Mouse (Mus musculus): Measurements from ENCODE around the gene 4932438A13Rik. TPM values are rescaled to one million over a fixed set of nuclear protein-coding genes. Genes with fewer than 3 reads are reported as not detected.

The 4932438A13Rik gene
- polyA plus RNA-seq, 2 experiments = 28.3 to 68.4 TPM

- H3K4me3 ChIP-seq (replicated peaks; ENCODE audit: low read length) = no peak overlapping the region
- H3K4me2 ChIP-seq (replicated peaks; ENCODE audit: low read depth, low read length, severe bottlenecking) = no peak overlapping the region
- no peaks in the 10 kb centered on the region for H3K9me3 ChIP-seq (ENCODE audit: control insufficient read depth, low read length)
- H3K4me1 ChIP-seq (ENCODE audit: control insufficient read depth, insufficient read depth, low read length) = no peaks in the 10 kb centered on the region
- TF ChIP-seq POLR2A (IDR thresholded peaks at IDR 0.05; ENCODE audit: borderline replicate concordance, extremely low read depth, insufficient read depth, insufficient read length) = no peak
- H3K36me3 ChIP-seq (ENCODE audit: control insufficient read depth, insufficient read depth, low read length) = peaks cover 68% of the 10 kb centered on the region
- DNase-seq (ENCODE audit: low spot score) (no peak), ATAC-seq (ENCODE audit: low FRiP score, low read depth) (no peak)
- H3K27me3 ChIP-seq (ENCODE audit: control insufficient read depth, insufficient read depth, low read length) = no peaks in the 10 kb centered on the region
- H3K9ac ChIP-seq (ENCODE audit: low read depth, low read length, severe bottlenecking) = no peak overlapping the region
- H3K27ac ChIP-seq (replicated peaks; ENCODE audit: low read depth, low read length) = no peak overlapping the region
These were observed 176.9 kb downstream of the 4932438A13Rik start for GRCm38 (mm10) chr3:37039811-37040210.

GRCm38 (mm10) chr3:37051491-37051890 lies 188.6 kb downstream of the 4932438A13Rik start:
- Histone ChIP-seq H3K27me3 (ENCODE audit: control insufficient read depth, insufficient read depth, low read length) (no peaks in the 10 kb centered on the region), H3K9ac (ENCODE audit: low read depth, low read length, severe bottlenecking) (no peak overlapping the region), H3K4me1 (ENCODE audit: control insufficient read depth, insufficient read depth, low read length) (no peaks in the 10 kb centered on the region), H3K9me3 (ENCODE audit: control insufficient read depth, low read length) (no peaks in the 10 kb centered on the region), H3K27ac (replicated peaks; ENCODE audit: low read depth, low read length) (no peak overlapping the region), H3K4me3 (replicated peaks; ENCODE audit: low read length) (no peak overlapping the region), H3K4me2 (replicated peaks; ENCODE audit: low read depth, low read length, severe bottlenecking) (no peak overlapping the region), H3K36me3 (ENCODE audit: control insufficient read depth, insufficient read depth, low read length) (peaks cover 20% of the 10 kb centered on the region)
- WGBS = 93% methylated on average over 1 of the region's 1 CpGs
- DNase-seq (ENCODE audit: low spot score) (no peak), ATAC-seq (ENCODE audit: low FRiP score, low read depth) (no peak)
- no peak for TF ChIP-seq POLR2A (IDR thresholded peaks at IDR 0.05; ENCODE audit: borderline replicate concordance, extremely low read depth, insufficient read depth, insufficient read length)

- Histone ChIP-seq H3K27me3 (ENCODE audit: control insufficient read depth, insufficient read depth, low read length) (no peaks in the 10 kb centered on the region), H3K27ac (replicated peaks; ENCODE audit: low read depth, low read length) (no peak within 1 kb of the TSS), H3K9me3 (ENCODE audit: control insufficient read depth, low read length) (peaks cover 14% of the 10 kb centered on the region; the same call in 1 of the 2 replicates), H3K4me1 (ENCODE audit: control insufficient read depth, insufficient read depth, low read length) (no peaks in the 10 kb centered on the region), H3K36me3 (ENCODE audit: control insufficient read depth, insufficient read depth, low read length) (no peaks in the 10 kb centered on the region), H3K9ac (ENCODE audit: low read depth, low read length, severe bottlenecking) (peak within 1 kb of the TSS; percentile 40), H3K4me2 (replicated peaks; ENCODE audit: low read depth, low read length, severe bottlenecking) (peak within 1 kb of the TSS; percentile 45), H3K4me3 (replicated peaks; ENCODE audit: low read length) (peak within 1 kb of the TSS; percentile 22)
- ATAC-seq (ENCODE audit: low FRiP score, low read depth) (no peak), DNase-seq (ENCODE audit: low spot score) (no peak)
- TF ChIP-seq POLR2A (IDR thresholded peaks at IDR 0.05; ENCODE audit: borderline replicate concordance, extremely low read depth, insufficient read depth, insufficient read length) = no peak
- WGBS = 50% methylated on average over 31 of the region's 39 CpGs
These were observed 200.5 kb downstream of the 4932438A13Rik start, which contains the start of gene Adad1 for GRCm38 (mm10) chr3:37063406-37063805. Adad1 (plus strand) TSS chr3:37063527.

GRCm38 (mm10) chr3:37073211-37073610 lies 210.3 kb downstream of the 4932438A13Rik start:
- Histone ChIP-seq H3K27ac (replicated peaks; ENCODE audit: low read depth, low read length) (no peak overlapping the region), H3K9me3 (ENCODE audit: control insufficient read depth, low read length) (no peaks in the 10 kb centered on the region), H3K4me1 (ENCODE audit: control insufficient read depth, insufficient read depth, low read length) (no peaks in the 10 kb centered on the region), H3K9ac (ENCODE audit: low read depth, low read length, severe bottlenecking) (no peak overlapping the region), H3K4me2 (replicated peaks; ENCODE audit: low read depth, low read length, severe bottlenecking) (no peak overlapping the region), H3K4me3 (replicated peaks; ENCODE audit: low read length) (no peak overlapping the region), H3K36me3 (ENCODE audit: control insufficient read depth, insufficient read depth, low read length) (no peaks in the 10 kb centered on the region), H3K27me3 (ENCODE audit: control insufficient read depth, insufficient read depth, low read length) (no peaks in the 10 kb centered on the region)
- DNase-seq (ENCODE audit: low spot score) = no peak
- no peak for ATAC-seq (ENCODE audit: low FRiP score, low read depth)
- no peak for TF ChIP-seq POLR2A (IDR thresholded peaks at IDR 0.05; ENCODE audit: borderline replicate concordance, extremely low read depth, insufficient read depth, insufficient read length)

- Histone ChIP-seq H3K9me3 (ENCODE audit: control insufficient read depth, low read length) (no peaks in the 10 kb centered on the region), H3K9ac (ENCODE audit: low read depth, low read length, severe bottlenecking) (no peak overlapping the region), H3K27ac (replicated peaks; ENCODE audit: low read depth, low read length) (no peak overlapping the region), H3K4me3 (replicated peaks; ENCODE audit: low read length) (no peak overlapping the region), H3K36me3 (ENCODE audit: control insufficient read depth, insufficient read depth, low read length) (no peaks in the 10 kb centered on the region), H3K4me1 (ENCODE audit: control insufficient read depth, insufficient read depth, low read length) (no peaks in the 10 kb centered on the region), H3K4me2 (replicated peaks; ENCODE audit: low read depth, low read length, severe bottlenecking) (no peak overlapping the region), H3K27me3 (ENCODE audit: control insufficient read depth, insufficient read depth, low read length) (no peaks in the 10 kb centered on the region)
- WGBS = 74% methylated on average over 4 of the region's 4 CpGs
- ATAC-seq (ENCODE audit: low FRiP score, low read depth) = no peak
- no peak for DNase-seq (ENCODE audit: low spot score)
- TF ChIP-seq POLR2A (IDR thresholded peaks at IDR 0.05; ENCODE audit: borderline replicate concordance, extremely low read depth, insufficient read depth, insufficient read length) = no peak
These were observed 222.0 kb downstream of the 4932438A13Rik start for GRCm38 (mm10) chr3:37084860-37085259.

GRCm38 (mm10) chr3:37090721-37091120 lies 227.8 kb downstream of the 4932438A13Rik start:
- Histone ChIP-seq H3K27ac (replicated peaks; ENCODE audit: low read depth, low read length) (no peak overlapping the region), H3K4me2 (replicated peaks; ENCODE audit: low read depth, low read length, severe bottlenecking) (no peak overlapping the region), H3K4me3 (replicated peaks; ENCODE audit: low read length) (no peak overlapping the region), H3K9me3 (ENCODE audit: control insufficient read depth, low read length) (no peaks in the 10 kb centered on the region), H3K4me1 (ENCODE audit: control insufficient read depth, insufficient read depth, low read length) (no peaks in the 10 kb centered on the region), H3K9ac (ENCODE audit: low read depth, low read length, severe bottlenecking) (no peak overlapping the region), H3K36me3 (ENCODE audit: control insufficient read depth, insufficient read depth, low read length) (no peaks in the 10 kb centered on the region), H3K27me3 (ENCODE audit: control insufficient read depth, insufficient read depth, low read length) (no peaks in the 10 kb centered on the region)
- no peak for DNase-seq (ENCODE audit: low spot score)
- no peak for TF ChIP-seq POLR2A (IDR thresholded peaks at IDR 0.05; ENCODE audit: borderline replicate concordance, extremely low read depth, insufficient read depth, insufficient read length)
- ATAC-seq (ENCODE audit: low FRiP score, low read depth) = no peak

Other genes with a start within 250 kb of the 4932438A13Rik start
- 10.1 and 14.0 TPM in 2 replicates for gene Bbs7, start 249.6 kb upstream of the 4932438A13Rik start, polyA plus RNA-seq (2012; rRNA removed)
- gene Bbs7, start 249.6 kb upstream of the 4932438A13Rik start, polyA plus RNA-seq (2014; fragmentation: Nextera tagmentation; extraction: Ambion mirVana) = 11.6 and 12.2 TPM in 2 replicates
- gene Trpc3, start 172.9 kb upstream of the 4932438A13Rik start, polyA plus RNA-seq (2012; rRNA removed) = 5.7 and 6.0 TPM in 2 replicates
- gene Trpc3, start 172.9 kb upstream of the 4932438A13Rik start, polyA plus RNA-seq (2014; fragmentation: Nextera tagmentation; extraction: Ambion mirVana) = 3.5 and 3.9 TPM in 2 replicates
- 0.47 and 0.48 TPM in 2 replicates for gene Adad1, start 200.4 kb downstream of the 4932438A13Rik start, polyA plus RNA-seq (2012; rRNA removed)
- 0.75 and 0.95 TPM in 2 replicates for gene Adad1, start 200.4 kb downstream of the 4932438A13Rik start, polyA plus RNA-seq (2014; fragmentation: Nextera tagmentation; extraction: Ambion mirVana)

Measured in limb, embryonic 14.5 days (tissue).